Mouse (Mus musculus) lung, postnatal 36 days (tissue): ENCODE results near the gene Gm3435.
"Not testable (repeated sequence)": the region's sequence is repeated elsewhere in the genome, so short reads cannot be mapped to it uniquely, and the experiment has no call there.

Source experiments
- DNase-seq: peaks from one replicate; pipeline ENCODE4 v3.0.0; 2022; ENCODE audit warnings: mixed read lengths

Gene Gm3435

GRCm38 (mm10) chr17:15041175-15041729 lies 31.3 kb downstream of the Gm3435 start, which contains the start of the genes Ermard, Tcte3 and Gm3448:
TSS of gene Ermard (plus strand) at chr17:15041208.
TSS of gene Tcte3 (minus strand) at chr17:15041488.
TSS of gene Gm3448 (minus strand) at chr17:15041537.
- DNase-seq: not testable (repeated sequence)

GRCm38 (mm10) chr17:15050338-15050737 lies 40.4 kb downstream of the Gm3435 start:
- DNase-seq: not testable (repeated sequence)

GRCm38 (mm10) chr17:15052766-15053165 lies 42.8 kb downstream of the Gm3435 start:
- DNase-seq: not testable (repeated sequence)

- not testable (repeated sequence) for DNase-seq
Measured at GRCm38 (mm10) chr17:15053183-15053828, 43.3 kb downstream of the Gm3435 start.

- not testable (repeated sequence) for DNase-seq
Measured at GRCm38 (mm10) chr17:15053829-15054200, 43.8 kb downstream of the Gm3435 start.

DNA sequence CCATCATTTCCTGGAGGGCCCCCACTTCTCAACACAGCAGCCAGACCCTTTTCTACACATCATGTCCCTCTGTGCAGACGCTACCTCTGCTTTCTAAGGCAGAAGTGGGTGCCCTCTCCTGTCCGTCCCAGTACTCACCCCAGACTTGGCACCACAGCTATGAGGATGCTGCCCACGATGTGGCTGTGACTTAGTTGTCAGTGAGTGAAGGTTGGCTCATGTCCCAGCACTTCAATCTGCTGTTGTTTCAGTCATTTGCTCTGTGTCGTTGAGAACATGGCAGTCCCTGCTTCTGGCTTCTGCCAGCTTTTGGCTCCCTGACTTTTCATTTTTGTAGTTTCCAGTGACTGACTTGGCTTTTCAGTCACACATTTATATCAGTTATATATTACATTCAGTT lies 45.9 kb downstream of the Gm3435 start:
- no peak for DNase-seq

DNA sequence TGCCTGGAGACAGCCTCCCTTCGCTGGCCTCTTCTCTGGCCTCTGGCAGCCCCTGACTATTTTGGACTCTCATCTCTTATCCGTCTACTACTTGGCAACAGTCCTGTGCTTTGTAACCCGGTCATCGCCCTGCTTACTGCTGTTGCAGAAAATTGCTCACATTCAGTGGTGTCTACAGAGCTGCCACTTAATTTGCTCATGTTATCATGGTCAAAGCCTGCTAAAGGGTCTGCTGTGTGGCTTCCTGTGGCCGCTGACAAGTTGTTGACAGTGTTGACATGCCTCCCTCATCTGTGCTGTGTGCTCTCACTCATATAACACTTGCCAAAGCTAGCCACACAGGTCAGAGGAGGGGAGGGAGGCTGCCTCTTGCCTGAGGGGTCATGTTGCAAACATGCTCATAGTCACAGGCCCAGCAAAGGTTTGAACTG lies 48.2 kb downstream of the Gm3435 start:
- DNase-seq: peak; percentile 18

DNA sequence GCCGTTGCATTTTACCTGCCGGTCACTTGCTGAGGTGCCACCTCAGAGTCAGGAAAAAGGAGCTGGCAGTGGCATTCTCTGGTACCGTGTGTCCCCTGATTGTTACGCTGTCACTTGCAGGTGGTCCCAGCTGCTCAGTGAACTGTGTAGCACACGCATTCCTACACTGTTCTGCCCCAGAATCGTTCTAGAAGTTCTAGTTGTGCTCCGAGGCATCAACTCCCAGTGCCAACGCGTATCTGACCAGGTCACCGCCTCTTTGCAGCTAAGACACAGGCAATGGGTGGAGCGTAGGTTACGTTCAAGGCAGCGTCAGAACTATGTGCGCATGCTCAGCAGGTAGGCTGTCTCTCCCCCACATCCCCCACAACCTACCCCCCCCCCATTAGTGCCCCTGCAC lies 49.7 kb downstream of the Gm3435 start:
- no peak for DNase-seq

GRCm38 (mm10) chr17:15060356-15060755 lies 50.4 kb downstream of the Gm3435 start:
- DNase-seq: no peak

- peak; percentile 61 for DNase-seq
Measured at GRCm38 (mm10) chr17:15065391-15066024, 55.5 kb downstream of the Gm3435 start.

DNA sequence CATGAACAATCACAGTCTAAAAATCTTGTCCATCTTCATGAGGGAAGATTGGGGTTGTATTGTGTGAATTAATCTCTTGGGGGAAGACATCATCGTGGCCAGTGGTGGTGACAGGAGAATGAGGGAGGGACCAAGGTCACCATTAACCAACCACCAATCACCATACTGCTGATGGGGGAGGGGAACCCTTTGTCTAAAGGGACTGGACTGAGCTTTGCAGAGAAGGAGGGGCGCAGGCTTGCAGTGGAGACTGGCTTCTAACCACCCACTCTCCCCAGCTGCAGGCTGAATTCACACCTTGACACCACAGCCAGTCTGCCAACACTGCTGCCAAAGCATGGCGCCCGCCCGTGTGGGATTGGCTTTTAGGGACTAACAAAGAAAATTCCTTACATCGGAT lies 56.1 kb downstream of the Gm3435 start:
- no peak for DNase-seq

- DNase-seq: no peak
Measured at GRCm38 (mm10) chr17:15066911-15067310, 56.9 kb downstream of the Gm3435 start.

GRCm38 (mm10) chr17:15068040-15068792 lies 58.2 kb downstream of the Gm3435 start:
- DNase-seq: peak; percentile 9

DNA sequence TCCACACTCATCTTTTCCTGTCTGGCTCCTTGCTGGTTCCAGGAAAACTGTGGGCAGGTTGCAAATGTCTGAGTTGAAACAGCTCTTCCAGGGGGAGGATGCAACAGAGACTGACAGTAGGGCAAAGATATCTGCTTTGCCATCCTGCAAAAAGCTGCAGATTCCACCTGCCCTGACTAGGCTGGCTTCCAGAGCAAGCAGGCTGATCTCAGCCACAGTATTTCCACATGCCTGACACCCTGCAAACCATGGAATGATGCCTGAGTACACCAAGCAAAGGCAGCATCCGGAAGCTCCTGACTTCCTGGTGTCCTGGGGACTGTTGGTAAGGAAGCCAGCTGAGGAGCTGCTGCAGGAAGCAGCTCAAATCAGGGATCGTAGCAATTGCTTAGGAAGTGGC lies 59.1 kb downstream of the Gm3435 start:
- peak; percentile 35 for DNase-seq
